Mouse (Mus musculus) lung, embryonic 14.5 days (tissue): ENCODE data around the gene Ttc30a2. TPM values are rescaled to one million over a fixed set of nuclear protein-coding genes. Genes with fewer than 3 reads are reported as not detected.
A peak's percentile ranks its signal among the peaks of the same experiment; 100 is the strongest.
"Not testable (repeated sequence)": the region's sequence is repeated elsewhere in the genome, so short reads cannot be mapped to it uniquely, and the experiment has no call there.

Source experiments
- ATAC-seq: fragments of 200-750 bp; cut with Nextera tagmentation; 2 replicates; pipeline ENCODE4 v1.8.0; 2017; ENCODE audit warnings: mild to moderate bottlenecking, moderate TSS enrichment, moderate library complexity; ENCODE audit not compliant: insufficient read depth
- DNase-seq: peaks from one replicate; pipeline ENCODE4 v3.0.0-alpha.2; 2015
- H3K27ac ChIP-seq: fragments of 300-500 bp; sonication (generic); 2 replicates; pipeline ENCODE4 v1.5.1; 2014; ENCODE audit warnings: low read depth, mild to moderate bottlenecking, moderate library complexity
- H3K27me3 ChIP-seq: fragments of 300-500 bp; sonication (generic); 2 replicates; pipeline ENCODE4 v1.6.1; 2014; ENCODE audit warnings: low read length, control low read depth; ENCODE audit not compliant: insufficient read depth
- H3K36me3 ChIP-seq: fragments of 300-500 bp; sonication (generic); 2 replicates; pipeline ENCODE4 v1.6.1; 2014; ENCODE audit warnings: control low read depth; ENCODE audit not compliant: insufficient read depth
- H3K4me1 ChIP-seq: fragments of 300-500 bp; sonication (generic); 2 replicates; pipeline ENCODE4 v1.6.1; 2014; ENCODE audit warnings: antibody characterized with exemption, control low read depth; ENCODE audit not compliant: insufficient read depth
- H3K4me2 ChIP-seq: fragments of 300-500 bp; sonication (generic); 2 replicates; pipeline ENCODE4 v1.6.1; 2014; ENCODE audit warnings: mild to moderate bottlenecking
- H3K4me3 ChIP-seq: fragments of 300-500 bp; sonication (generic); 2 replicates; pipeline ENCODE4 v1.5.1; 2014; ENCODE audit warnings: low read depth, low read length
- H3K9ac ChIP-seq: fragments of 300-500 bp; sonication (generic); 2 replicates; pipeline ENCODE4 v1.6.1; 2014
- H3K9me3 ChIP-seq: fragments of 300-500 bp; sonication (generic); 2 replicates; pipeline ENCODE4 v1.6.1; 2016; ENCODE audit warnings: low read depth, low read length, control low read depth
- CTCF ChIP-seq: IDR thresholded peaks from 2 replicates; pipeline ENCODE4 v1.5.1; 2016; ENCODE audit warnings: antibody characterized with exemption, low read depth
- WGBS: fragments of 180-500 bp; shearing (Covaris S2); extraction: QIAGEN DNeasy Blood & Tissue Kit; methylation state at CpG from one replicate; pipeline ENCODE4 v1.1.7; 2014; 5-methylcytosine and 5-hydroxymethylcytosine counted together
- polyA plus RNA-seq: library from polyadenylated mRNA; unstranded; fragments of >200 nt; fragmentation: Nextera tagmentation; extraction: Ambion mirVana; gene quantifications from 2 replicates; pipeline ENCODE4 v1.2.1, GENCODE M21; 2014

Gene Ttc30a2
- polyA plus RNA-seq, 1 experiment from 2014 or later: 0.33 TPM

DNA sequence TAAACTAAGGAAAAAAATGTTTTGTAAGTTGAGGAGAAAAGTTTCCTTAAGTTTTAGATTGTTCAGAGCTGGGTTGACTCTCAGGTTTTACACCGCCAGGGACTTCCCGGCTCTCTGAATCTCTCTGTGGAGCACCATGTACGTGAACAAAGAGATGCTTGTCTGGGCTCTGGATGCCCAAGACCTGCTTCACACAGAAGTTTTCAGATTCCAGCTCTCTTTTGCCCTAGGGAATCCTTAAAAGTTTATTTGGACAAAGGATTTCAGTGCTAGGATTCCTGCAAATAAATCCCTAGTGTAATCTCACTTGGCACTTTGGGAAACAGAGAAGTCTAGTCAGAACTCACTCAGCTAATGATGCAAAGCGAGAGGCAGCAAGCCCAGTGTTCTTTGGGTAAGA, 11.7 kb upstream of the Ttc30a2 start:
- Histone ChIP-seq H3K4me2 (no peak overlapping the region), H3K27me3 (no peaks in the 10 kb centered on the region), H3K36me3 (no peaks in the 10 kb centered on the region), H3K27ac (no peak overlapping the region), H3K4me3 (no peak overlapping the region), H3K9me3 (no peaks in the 10 kb centered on the region), H3K4me1 (peaks cover 25% of the 10 kb centered on the region), H3K9ac (no peak overlapping the region)
- no peak for TF ChIP-seq CTCF
- no peak for ATAC-seq
- 56% methylated on average over 4 of the region's 4 CpGs for WGBS
- DNase-seq: no peak

DNA sequence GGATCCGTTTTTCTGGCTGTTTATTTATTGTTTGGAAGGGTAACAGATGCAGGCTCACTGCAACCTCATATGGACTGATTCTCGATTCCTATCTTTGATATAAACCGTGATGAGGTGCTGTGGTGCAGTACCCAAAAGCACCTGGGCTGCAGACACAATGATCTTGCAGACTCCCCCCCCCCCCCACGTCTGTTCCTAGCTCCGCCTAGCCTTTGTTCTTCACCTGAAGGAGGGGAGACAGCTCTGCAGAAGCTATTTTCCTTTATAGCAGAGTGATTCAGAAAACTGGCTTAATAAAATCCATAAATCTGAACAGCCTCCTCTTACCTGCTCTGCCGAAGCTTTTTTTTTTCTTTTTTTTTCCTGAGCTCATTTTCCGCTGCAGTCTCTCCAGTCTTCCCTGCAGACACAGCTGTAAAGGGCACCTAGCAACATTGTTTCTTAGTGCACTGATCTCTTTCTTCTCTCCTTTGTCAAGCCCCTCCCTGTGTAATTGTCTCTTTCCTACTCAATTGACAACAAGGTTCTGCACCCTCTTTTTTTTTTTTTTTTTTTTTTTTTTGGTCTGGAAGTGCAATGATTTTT, 10.9 kb upstream of the Ttc30a2 start:
- no peak for ATAC-seq
- no peak for TF ChIP-seq CTCF
- H3K4me2 ChIP-seq: peak overlapping the region; percentile 26; the same call in 1 of the 2 replicates
- no peaks in the 10 kb centered on the region for H3K9me3 ChIP-seq
- H3K9ac ChIP-seq: no peak overlapping the region
- 35% methylated on average over 7 of the region's 7 CpGs for WGBS
- H3K4me3 ChIP-seq: no peak overlapping the region
- peaks cover 25% of the 10 kb centered on the region for H3K4me1 ChIP-seq
- no peak overlapping the region for H3K27ac ChIP-seq
- no peak for DNase-seq
- H3K36me3 ChIP-seq: no peaks in the 10 kb centered on the region
- H3K27me3 ChIP-seq: no peaks in the 10 kb centered on the region

DNA sequence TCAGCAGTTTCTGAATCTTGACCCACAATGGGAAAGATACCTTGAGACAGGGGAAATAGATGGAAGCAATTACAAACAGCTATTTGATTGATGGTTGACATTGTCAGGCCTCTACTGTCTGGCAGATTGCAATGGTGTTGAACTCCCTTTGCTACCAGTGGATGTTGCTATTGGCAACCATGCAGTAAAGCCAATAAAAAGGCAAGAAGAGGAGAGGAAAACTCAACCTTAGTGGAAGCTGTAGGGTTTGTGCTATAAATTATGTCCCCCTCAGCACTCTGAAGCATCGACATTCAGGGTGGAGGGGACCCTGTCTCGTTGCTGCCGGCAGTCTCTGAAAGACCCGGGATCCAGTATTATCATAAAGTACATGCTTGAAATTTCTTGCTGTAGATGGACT, 10.4 kb upstream of the Ttc30a2 start:
- Histone ChIP-seq H3K4me2 (no peak overlapping the region), H3K4me3 (no peak overlapping the region), H3K27me3 (no peaks in the 10 kb centered on the region), H3K4me1 (peaks cover 25% of the 10 kb centered on the region), H3K27ac (no peak overlapping the region), H3K9me3 (no peaks in the 10 kb centered on the region), H3K9ac (no peak overlapping the region), H3K36me3 (no peaks in the 10 kb centered on the region)
- no peak for TF ChIP-seq CTCF
- WGBS: 31% methylated on average over 4 of the region's 4 CpGs
- DNase-seq (no peak), ATAC-seq (no peak)

DNA sequence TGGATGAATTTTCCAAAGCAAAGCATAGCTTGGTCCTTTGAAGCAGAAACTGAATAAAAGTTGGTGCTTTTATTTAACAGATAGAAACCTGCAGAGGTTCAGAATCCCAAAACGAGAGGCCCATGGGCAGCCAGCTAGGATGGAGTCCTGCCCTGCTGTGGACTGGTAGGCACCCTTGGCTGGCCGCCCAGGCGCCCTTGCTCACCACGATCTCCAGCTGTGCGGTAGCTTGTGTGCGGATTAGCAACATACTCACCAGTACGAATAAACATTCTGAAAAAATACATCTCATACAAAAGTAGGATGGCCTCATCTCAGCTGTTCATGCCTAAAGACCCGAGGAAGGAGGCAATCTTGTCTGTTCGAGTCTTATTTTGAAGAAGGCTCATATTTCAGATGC, 9.8 kb upstream of the Ttc30a2 start:
- H3K4me2 ChIP-seq: no peak overlapping the region
- no peak overlapping the region for H3K4me3 ChIP-seq
- no peaks in the 10 kb centered on the region for H3K9me3 ChIP-seq
- no peak for ATAC-seq
- no peak overlapping the region for H3K9ac ChIP-seq
- TF ChIP-seq CTCF: no peak
- no peak for DNase-seq
- H3K27me3 ChIP-seq: no peaks in the 10 kb centered on the region
- H3K4me1 ChIP-seq: peaks cover 25% of the 10 kb centered on the region
- H3K36me3 ChIP-seq: no peaks in the 10 kb centered on the region
- no peak overlapping the region for H3K27ac ChIP-seq
- WGBS: 56% methylated on average over 9 of the region's 9 CpGs

DNA sequence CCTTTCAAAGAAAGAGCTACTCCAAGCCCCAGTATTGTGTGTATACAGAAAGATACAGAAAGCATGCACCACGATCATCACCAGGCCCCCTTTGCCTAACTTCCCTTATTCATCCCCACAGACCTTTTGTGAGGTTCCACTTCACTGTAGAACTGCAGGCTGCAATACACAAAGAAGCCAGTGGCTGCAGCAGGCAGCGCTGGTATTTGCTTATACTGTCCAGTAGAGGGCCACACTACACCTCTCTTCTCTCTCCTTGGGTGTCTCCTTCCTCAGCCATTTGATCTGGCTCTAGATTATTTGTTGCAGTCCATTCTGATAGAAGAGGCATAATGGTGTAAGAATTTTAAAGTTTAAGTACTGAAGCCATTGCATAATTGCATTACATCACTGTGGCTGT, 7.2 kb upstream of the Ttc30a2 start:
- Histone ChIP-seq H3K4me2 (no peak overlapping the region), H3K36me3 (no peaks in the 10 kb centered on the region), H3K27ac (peak overlapping the region; percentile 46; the same call in 1 of the 2 replicates), H3K27me3 (no peaks in the 10 kb centered on the region), H3K9ac (no peak overlapping the region), H3K4me1 (peaks cover 11% of the 10 kb centered on the region), H3K9me3 (no peaks in the 10 kb centered on the region), H3K4me3 (no peak overlapping the region)
- WGBS: 1% methylated on average over 2 of the region's 2 CpGs
- peak; percentile 100 for TF ChIP-seq CTCF
- peak; percentile 93 for DNase-seq
- ATAC-seq: peak; percentile 68

DNA sequence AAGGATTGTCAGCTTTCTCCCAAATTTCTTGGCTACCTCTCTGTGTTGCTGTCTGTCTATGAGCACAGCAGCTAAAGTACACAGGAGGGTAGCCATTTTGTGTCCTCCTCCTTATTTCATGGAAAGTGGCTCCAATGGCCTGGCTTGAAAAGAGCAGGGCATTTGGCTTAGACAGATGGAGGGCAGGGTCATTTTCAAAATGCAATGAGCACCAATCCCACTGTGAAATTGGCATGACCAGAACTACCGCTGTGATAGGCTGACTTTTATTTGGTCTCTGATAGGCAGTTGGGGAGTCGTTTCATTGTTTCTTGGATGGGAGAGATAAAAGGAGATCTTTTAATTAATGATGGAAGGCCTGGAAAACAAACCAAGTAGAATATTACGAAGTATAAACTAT, 5.9 kb upstream of the Ttc30a2 start:
- DNase-seq (no peak), ATAC-seq (no peak)
- H3K36me3 ChIP-seq: no peaks in the 10 kb centered on the region
- H3K4me3 ChIP-seq: no peak overlapping the region
- H3K27ac ChIP-seq: no peak overlapping the region
- H3K9ac ChIP-seq: no peak overlapping the region
- WGBS: 56% methylated on average over 3 of the region's 3 CpGs
- peaks cover 11% of the 10 kb centered on the region for H3K4me1 ChIP-seq
- no peak overlapping the region for H3K4me2 ChIP-seq
- no peaks in the 10 kb centered on the region for H3K27me3 ChIP-seq
- TF ChIP-seq CTCF: no peak
- H3K9me3 ChIP-seq: no peaks in the 10 kb centered on the region

DNA sequence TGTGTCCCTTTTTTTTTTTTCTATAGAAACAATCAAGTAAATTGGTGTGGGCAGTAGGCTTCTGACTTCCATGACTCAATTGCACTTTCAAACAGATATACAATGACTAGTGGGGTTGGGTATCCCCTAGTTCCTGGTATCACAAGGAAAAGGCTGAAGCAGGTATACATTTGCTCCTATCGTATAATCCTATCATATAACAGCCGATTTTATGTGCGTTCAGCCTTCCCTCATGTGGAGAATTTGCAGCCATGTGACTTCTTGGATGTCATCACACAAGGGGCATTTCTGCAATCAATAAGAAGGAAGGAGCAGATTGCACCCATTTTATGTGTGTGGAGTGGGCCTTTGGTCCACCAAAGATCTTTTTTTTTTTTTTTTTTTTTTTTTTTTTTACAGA, 5.1 kb upstream of the Ttc30a2 start:
- no peak overlapping the region for H3K4me2 ChIP-seq
- no peak for TF ChIP-seq CTCF
- H3K4me3 ChIP-seq: no peak overlapping the region
- peaks cover 6% of the 10 kb centered on the region for H3K4me1 ChIP-seq
- H3K27me3 ChIP-seq: no peaks in the 10 kb centered on the region
- H3K9me3 ChIP-seq: no peaks in the 10 kb centered on the region
- no peak overlapping the region for H3K27ac ChIP-seq
- WGBS: 92% methylated on average over 3 of the region's 3 CpGs
- ATAC-seq (no peak), DNase-seq (no peak)
- no peak overlapping the region for H3K9ac ChIP-seq
- no peaks in the 10 kb centered on the region for H3K36me3 ChIP-seq

DNA sequence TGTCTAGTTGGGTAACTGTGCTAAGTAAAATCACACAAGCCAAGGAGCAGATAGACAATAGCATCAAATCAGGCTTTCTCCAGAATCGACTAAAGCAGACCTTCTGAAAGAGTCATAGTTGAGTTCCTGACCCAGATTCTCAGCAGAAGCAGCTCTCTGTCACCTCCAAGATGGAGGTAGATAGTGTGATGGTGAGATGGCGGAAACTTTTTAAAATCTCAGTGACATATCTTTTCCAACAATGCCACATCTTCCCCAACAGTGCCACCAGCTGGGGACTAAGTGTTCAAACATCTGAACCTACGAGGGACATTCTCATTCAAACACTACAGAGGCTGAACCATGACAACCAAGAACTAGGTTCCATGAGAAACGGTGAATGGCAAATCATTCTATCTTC, 4.7 kb upstream of the Ttc30a2 start:
- DNase-seq (no peak), ATAC-seq (no peak)
- Histone ChIP-seq H3K9me3 (no peaks in the 10 kb centered on the region), H3K27me3 (no peaks in the 10 kb centered on the region), H3K4me2 (no peak overlapping the region), H3K36me3 (no peaks in the 10 kb centered on the region), H3K9ac (no peak overlapping the region), H3K27ac (no peak overlapping the region), H3K4me3 (no peak overlapping the region), H3K4me1 (peaks cover 1% of the 10 kb centered on the region)
- peak; percentile 14; the same call in 1 of the 2 replicates for TF ChIP-seq CTCF
- 95% methylated on average over 4 of the region's 4 CpGs for WGBS

DNA sequence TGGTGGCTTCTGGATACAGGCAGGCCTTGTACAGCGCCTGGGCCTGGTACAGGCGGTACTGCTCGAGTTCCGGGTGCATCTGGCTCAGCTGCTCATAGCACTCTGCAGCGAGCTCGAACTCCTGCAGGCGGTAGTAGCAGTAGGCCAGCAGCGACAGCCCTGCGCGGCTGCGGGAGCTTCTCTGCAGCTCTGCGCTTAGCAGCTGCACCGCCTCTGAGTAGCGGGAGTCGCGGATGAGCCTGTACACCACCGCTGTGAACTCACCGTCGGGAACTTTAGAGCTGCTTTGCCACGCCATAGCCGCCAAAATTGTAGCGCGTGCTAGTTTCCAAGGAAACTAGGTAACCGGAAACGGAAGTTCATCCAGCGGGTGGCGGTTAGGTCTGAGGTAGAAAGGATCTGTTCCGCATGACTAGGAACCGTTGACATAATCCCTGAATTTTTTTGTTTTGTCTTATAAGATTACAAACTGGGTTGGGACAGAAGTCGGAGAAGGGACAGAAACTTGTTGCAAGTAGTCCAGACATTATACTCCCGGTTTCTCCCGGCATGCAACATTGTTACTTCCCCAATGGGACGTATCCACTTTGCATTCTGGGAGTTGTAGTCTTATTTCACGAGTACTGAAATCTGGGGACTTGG, 3.6 kb upstream of the Ttc30a2 start, which contains the start of gene Ttc30a1:
Gene Ttc30a1 (minus strand): TSS at position 528 of the 642 bp plus-strand sequence.
- peak within 1 kb of the TSS; percentile 68 for H3K4me2 ChIP-seq
- peak; percentile 64 for ATAC-seq
- H3K9me3 ChIP-seq, H3K4me1 ChIP-seq, H3K27ac ChIP-seq, H3K36me3 ChIP-seq, H3K27me3 ChIP-seq: not testable (repeated sequence)
- WGBS: 2% methylated on average over 30 of the region's 34 CpGs
- peak within 1 kb of the TSS; percentile 46 for H3K9ac ChIP-seq
- H3K4me3 ChIP-seq: peak within 1 kb of the TSS; percentile 39
- DNase-seq: peak; percentile 93

DNA sequence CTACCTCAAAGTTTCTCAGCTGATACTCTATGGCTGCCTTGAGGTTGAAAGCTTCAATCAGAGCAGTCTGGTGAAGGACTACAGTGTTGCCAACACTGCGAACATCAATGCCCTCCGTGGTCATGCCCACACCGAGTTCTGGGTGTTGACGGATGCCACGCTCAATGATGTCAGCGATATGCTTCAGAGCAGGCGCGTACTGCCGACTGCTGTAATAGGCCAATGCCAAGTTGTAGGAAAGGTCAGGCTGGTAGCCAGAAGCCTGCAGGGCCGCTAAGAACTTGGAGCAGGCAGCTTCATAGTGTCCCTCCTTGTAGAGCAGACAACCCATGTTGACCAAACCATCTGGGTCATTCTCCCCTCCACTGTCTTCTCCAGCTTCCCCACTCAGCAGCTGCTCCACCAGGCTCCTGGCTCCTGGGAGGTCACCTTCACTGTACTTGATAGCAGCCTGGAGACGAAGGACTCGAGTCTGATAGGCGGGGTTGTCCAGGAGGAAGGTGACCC, 3.0 kb upstream of the Ttc30a2 start:
- not testable (repeated sequence) for H3K9me3 ChIP-seq, H3K27me3 ChIP-seq, DNase-seq, H3K36me3 ChIP-seq, H3K4me1 ChIP-seq, H3K9ac ChIP-seq, H3K27ac ChIP-seq
- 0 out of 2 replicates have a peak, but pooled peaks have one; percentile 8 for ATAC-seq
- H3K4me2 ChIP-seq: peak overlapping the region; percentile 68
- peak overlapping the region; percentile 39 for H3K4me3 ChIP-seq
- 95% methylated on average over 13 of the region's 13 CpGs for WGBS
